Mouse (Mus musculus): ENCODE data around the gene Ecsit.

GRCm38 (mm10) chr9:22069881-22070553, 15.2 kb downstream of the Ecsit start:
- TF ChIP-seq CTCF (conservative IDR thresholded peaks at IDR 0.05; ENCODE audit: low read length) (no peak), NANOG (IDR thresholded peaks at IDR 0.05; ENCODE audit: borderline replicate concordance, low read length) (no peak)

Measured in E14TG2a.4 (cell line).